Mouse (Mus musculus): ENCODE results near the gene Plk5.

The Plk5 gene

DNA sequence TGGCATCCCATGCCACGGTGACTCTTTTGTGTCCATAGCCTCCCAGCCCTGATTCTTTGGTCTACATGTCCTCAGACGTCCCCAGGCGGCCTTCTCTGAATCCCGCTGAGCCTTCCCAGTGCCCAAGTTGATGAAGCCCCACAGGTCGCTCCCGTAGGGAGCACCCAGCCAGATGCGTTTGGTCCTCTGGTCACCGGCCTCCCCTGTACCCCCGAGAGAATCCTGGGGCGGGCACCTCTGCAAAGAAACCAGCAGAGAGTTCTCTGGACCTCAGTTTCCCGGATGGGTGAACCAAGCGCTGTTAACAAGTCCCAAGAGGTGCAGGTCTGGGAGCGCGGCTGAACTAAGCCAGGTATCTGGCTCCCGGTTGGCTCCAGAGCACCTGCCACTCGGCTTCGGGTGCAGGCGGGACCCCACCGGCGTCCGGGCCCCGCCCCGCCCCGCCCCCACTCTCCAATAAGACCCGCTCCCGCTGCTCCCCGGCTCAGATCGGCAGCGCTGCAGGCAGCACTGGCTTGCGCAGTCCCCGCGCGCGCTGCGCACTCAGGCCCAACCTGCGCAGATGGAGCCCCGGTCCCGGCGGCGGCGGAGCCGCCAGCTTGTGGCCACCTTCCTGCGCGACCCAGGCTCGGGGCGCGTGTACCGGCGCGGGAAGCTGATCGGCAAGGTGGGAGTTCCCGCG, at the start of gene Plk5:
Gene Plk5, plus strand, starts transcription at position 459 of the 682 bp plus-strand sequence.
- no peak for DNase-seq

DNA sequence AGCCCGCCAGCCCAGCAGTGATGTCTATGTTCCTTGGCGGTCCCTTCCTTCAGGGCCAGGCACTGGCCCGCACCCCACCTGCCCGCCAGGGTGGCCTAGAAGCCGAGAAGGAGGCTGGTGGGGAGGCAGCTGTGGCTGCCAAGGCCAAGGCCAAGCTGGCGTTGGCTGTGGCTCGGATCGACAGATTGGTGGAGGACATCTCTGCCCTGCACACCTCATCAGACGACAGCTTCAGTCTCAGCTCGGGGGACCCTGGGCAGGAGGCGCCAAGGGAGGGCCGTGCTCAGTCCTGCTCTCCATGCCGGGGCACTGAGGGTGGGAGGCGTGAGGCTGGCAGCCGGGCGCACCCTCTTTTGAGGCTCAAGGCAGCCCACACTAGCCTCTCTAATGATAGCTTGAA, 44.7 kb upstream of the Plk5 start:
- no peak for DNase-seq

DNA sequence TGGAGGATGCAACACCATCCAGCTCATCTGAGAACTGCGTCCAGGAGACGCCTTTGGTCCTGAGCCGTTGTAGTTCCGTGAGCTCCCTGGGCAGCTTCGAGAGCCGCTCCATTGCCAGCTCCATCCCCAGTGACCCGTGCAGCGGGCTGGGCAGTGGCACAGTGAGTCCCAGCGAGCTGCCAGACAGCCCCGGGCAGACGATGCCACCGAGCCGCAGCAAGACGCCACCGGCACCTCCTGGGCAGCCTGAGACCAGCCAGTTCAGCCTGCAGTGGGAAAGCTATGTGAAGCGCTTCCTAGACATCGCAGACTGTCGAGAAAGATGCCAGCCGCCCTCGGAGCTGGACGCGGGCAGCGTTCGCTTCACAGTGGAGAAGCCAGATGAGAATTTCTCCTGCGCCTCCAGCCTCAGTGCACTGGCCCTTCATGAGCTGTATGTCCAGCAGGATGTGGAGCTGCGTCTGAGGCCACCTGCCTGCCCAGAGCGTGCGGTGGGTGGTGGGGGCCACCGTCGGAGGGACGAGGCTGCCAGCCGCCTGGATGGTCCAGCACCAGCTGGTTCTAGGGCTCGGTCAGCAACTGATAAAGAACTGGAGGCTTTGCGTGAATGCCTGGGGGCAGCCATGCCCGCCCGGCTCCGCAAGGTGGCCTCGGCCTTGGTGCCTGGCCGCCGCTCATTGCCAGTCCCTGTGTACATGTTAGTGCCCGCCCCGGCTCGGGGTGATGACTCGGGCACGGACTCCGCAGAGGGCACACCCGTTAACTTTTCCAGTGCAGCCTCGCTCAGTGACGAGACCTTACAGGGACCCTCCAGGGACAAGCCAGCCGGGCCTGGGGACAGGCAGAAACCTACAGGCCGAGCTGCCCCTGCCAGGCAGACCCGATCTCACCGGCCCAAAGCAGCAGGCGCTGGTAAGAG, 43.4 kb upstream of the Plk5 start:
- no peak for DNase-seq

DNA sequence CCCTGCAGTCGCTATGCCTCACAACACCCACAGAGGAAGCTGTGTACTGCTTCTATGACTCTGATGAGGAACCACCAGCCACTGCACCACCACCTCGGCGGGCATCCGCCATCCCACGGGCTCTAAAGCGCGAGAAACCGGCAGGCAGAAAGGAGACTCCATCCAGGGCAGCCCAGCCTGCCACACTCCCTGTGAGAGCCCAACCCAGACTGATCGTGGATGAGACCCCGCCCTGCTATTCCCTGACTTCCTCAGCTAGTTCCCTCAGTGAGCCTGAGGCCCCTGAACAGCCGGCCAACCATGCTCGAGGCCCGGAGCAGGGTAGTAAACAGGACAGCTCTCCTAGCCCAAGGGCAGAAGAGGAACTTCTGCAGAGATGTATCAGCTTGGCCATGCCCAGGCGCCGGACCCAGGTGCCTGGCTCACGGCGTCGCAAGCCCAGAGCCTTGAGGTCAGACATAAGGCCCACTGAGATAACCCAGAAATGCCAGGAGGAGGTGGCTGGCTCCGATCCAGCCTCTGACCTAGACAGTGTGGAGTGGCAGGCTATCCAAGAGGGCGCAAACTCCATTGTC, 42.5 kb upstream of the Plk5 start:
- DNase-seq = peak in 1 of 2 experiments; percentile 31

DNA sequence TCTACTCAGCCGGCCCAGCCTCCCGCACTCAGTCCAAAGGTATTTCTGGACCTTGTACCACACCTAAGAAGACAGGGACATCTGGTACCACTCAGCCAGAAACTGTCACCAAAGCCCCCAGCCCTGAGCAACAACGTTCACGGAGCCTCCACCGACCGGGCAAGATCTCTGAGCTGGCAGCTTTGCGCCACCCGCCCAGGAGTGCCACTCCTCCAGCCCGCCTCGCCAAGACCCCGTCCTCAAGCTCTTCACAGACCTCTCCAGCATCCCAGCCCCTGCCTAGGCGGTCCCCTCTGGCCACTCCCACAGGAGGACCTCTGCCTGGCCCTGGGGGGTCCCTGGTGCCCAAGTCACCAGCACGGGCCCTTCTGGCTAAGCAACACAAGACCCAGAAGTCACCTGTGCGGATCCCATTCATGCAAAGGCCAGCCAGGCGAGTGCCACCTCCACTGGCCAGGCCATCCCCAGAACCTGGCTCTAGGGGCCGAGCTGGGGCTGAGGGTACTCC, 41.7 kb upstream of the Plk5 start:
- no peak for DNase-seq

DNA sequence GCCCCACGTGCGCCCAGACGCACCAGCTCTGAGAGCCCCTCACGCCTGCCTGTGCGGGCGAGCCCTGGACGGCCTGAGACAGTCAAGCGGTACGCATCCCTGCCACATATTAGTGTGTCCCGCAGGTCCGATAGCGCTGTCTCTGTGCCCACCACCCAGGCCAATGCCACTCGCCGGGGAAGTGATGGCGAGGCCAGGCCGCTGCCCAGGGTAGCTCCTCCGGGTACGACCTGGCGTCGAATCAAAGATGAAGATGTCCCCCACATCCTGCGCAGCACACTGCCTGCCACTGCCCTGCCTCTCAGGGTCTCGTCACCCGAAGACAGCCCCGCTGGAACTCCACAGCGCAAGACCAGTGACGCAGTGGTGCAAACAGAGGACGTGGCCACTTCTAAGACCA, 40.9 kb upstream of the Plk5 start:
- DNase-seq = no peak

DNA sequence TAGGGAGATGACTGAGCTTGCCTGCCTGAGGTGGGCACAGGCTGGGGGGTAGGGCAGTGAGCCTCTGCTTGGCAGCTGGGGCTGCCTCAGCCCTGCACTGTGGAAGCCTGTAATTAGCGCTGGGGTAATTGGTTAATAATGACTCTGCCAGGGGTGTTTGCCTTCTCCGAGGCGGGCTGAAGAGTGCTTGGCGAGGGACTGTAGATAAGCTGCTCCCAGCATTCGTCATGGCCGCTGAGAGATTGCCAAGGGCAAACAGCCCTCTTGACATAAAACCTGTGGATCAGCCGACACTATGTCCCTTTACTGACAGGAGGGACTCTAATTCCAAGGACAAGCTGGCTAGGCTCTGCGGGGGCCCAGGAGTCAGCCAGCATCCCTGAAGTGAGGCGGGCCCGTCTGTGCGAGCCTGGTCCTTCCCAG, 39.9 kb upstream of the Plk5 start:
- peak; percentile 41 to 60 for DNase-seq

DNA sequence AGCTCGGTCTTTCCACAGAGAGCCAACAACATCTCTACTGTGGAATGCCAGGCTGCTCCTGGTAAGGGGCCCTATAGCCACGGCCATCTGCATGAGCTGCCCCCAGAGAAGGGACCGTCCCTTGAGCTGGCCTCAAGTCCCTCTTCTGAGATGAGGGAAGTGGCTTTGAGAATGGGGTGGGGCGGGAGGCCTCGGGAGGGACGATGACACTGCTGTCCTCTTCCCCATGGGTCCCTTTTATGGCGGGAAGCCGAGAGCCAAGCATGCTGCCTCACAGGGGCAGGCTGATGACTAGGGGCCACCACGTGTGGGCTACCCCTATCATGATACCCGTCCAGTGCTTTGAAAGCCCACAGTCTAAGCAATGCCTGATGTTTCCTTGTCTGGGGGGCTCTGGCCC, 39.2 kb upstream of the Plk5 start:
- no peak for DNase-seq

DNA sequence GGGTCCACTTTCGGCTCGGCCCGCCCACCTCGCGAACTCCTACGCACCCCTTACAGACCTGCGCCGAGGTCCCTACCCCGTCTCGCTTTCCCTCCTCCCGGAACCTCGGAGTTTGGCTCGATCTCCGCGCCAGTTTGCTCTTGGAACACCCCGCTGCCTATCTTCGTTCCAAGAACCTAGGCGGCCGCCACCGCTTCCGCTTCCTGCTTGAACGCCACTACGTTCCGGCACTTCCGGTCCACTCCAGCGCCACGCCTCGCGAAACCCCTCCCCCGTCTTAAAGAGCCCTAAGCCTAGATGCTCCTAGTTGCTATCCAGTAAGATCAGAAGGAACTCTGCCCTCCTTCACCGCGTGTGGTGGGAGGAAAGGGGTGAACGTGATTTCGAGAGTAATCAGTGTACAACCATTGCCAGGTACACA, 35.9 kb upstream of the Plk5 start, which contains the start of gene 2310011J03Rik:
Gene 2310011J03Rik, minus strand, starts transcription at position 198 of the 421 bp plus-strand sequence.
- DNase-seq = peak; percentile 93 to 94

DNA sequence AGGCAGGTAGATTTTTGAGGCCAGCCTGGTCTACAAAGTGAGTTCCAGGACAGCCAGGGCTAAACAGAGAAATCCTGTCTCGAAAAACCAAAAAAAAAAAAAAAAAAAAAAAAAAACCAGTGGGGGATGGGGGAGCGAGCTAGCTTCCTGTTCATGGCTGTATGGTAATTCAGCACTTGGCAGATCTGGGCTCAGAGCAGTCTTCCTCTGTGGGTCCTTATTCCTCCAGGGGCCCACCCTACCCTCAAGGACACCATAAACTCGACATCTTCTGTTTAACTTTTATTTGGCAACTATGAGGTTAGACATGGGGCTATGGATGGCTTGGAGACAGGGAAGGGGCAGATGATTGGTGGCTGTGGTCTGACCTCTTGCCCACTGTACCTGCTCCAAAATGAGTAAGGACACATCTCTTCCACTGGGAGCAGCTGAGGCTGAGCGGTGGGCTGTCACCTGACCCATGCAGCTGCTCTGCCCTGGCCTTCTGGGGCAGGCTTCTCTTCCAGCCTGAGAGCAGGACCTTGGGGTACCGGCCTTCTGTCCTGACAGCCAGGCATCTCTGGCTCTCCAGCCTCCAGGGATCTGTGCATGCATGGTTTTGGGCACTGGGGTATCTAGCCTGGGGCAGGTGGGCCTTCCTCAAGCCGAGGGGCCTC, 35.1 kb upstream of the Plk5 start:
- DNase-seq = no peak

DNA sequence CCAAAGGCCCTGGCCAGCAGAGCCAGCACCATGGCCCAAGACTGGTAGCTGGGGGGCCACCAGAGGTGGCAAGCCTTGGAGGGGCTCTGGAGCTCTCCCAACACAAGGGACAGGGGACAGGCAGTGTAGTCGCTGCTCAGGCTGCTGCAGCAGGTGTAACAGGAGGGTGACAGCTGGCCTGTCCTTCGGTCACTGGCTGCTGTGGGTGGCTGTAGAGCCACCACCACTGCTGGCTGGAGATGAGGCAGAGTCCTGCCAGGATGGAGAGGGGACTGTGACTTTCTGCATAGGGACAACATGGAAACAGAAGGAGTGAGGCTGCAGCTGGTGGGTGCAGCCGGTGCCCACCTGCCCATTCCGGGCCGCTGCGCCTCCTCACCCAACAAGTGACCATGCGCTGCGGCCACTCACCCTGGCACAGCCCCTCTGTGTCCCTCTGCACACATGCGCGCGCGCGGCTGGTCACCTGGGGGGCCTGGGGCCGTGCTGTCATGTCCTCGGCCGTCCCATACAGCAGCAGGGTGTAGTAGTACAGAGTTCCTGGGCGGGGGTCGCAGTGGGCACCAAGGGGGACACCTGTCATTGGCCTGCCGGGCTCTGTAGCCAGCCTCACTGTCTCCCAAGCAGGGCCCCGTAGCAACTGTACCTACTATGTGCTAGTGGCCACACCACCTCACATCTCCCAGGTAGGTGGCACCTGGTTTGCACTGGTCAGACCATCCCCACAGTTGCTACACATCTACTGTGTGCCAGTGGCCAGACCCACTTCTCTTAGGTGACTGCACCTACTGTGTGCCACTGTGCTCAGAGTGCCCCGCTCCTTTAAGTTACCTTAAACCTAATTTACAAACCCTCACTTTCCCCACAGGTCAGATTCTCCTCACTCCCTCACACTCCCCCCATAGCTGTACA, 34.3 kb upstream of the Plk5 start:
- no peak for DNase-seq

DNA sequence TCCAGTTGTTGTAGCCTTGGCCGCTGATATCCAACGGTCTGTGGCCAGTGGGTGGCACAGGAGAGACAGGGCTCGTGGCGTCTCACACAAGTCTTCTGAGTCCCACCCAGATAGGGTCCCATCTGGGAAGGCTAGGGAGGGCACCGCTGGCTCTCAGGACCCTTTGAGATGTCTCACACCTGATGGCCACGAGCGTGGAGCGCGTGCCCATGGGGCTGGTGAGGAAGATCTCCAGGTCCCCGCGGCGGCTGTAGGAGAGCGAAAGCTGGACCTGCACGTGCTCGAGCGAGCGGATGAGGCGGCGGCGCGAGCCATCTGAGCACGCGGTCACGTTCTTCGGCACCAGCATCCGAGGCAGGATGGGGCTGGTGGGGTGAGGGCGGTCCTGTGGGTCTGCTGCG, 33.4 kb upstream of the Plk5 start:
- DNase-seq = peak; percentile 45 to 50

DNA sequence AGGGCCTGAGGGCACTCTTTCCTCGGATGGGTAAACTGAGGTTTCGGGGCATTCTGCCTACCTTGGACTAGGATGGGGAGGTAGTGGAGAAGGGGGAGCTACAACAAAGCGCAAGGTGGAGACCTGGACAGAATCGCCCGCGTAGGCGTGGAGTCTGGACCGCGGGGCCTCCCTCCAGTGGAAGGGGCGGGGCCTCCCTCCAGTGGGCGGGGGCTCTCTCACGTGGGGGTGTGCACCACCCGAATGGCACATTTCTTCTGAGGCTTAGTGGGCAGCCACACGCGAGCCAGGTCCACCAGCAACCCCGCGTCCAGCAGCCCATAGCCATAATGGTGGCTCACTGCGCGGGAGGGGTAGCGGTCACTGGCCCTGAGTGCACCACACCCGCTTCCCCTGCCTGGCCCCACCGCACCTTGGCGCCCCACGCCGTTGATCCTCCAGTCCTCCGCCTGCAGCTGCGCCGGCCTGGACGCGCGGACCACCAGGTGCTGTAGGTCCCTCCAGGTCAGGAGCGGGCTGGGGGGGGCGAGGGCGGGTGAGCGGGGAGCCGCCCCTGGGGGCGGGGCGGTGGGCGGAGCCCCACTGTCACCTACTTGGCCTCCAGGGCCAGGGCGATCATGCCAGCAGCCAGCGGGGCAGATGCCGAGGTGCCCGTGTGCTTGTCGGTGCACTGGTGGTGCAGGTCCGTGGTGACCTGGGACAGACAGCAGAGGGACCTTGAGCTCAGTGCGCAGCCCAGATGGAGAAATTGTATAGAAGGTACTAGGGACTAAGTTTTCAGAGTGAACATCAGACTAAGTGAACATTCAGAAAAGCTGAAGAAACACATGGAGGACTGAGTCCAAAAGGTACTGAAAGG, 32.8 kb upstream of the Plk5 start:
- DNase-seq = peak; percentile 81 to 82

DNA sequence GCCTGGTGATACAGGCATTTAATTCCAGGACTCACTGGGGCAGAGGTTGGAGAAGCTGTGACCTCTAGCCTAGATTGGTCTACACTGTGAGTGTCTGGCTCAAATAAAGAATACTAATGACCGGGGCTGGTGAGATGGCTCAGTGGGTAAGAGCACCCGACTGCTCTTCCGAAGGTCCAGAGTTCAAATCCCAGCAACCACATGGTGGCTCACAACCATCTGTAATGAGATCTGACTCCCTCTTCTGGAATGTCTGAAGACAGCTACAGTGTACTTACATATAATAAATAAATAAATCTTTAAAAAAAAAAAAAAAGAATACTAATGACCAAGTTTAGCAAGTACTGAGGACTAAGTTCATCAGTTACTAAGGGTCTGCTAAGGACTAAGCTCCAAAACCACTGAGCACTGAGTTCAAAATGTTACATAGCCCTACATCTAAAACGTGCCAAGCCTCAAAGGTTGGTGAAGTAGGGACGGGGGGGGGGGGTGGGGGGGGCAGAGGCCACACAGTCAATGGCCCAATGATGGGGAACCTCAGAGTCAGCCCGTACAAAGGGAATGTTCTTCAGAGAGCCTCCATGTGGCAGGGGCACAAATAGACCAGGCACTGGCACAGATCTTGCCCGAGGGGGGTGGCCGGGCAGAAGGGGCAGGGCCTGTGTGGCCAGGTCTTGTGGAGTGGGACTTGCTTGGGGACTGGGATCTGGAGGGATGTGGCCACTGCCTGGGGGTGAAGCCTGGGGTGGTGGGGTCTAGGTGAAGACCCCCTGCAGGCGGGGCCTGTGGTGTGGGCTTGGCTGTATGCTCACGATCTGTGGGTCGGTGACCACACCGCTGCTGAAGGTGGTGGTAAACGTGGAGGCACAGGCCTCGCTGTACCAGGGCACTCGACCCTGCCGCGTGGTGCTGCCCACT, 31.9 kb upstream of the Plk5 start:
- DNase-seq = no peak

DNA sequence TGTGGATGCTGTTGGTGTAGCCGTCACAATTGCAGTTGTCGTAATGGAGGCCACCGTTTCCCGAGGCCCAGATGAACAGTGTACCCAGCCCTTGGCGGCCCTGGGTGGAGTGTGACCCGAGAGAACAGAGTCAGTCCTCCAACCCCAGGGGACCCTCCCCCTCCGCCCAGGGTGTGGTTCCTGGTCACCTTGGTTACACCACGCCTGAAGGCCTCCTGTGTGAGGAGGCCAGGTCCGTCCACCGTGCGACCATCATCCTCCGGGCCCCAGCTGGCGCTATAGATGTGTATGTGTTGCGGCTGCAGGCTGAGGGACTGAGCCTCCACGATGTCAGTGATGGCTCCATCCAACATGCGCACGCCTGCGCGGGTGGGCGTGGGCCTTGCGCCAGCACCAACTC, 31.2 kb upstream of the Plk5 start:
- no peak for DNase-seq

DNA sequence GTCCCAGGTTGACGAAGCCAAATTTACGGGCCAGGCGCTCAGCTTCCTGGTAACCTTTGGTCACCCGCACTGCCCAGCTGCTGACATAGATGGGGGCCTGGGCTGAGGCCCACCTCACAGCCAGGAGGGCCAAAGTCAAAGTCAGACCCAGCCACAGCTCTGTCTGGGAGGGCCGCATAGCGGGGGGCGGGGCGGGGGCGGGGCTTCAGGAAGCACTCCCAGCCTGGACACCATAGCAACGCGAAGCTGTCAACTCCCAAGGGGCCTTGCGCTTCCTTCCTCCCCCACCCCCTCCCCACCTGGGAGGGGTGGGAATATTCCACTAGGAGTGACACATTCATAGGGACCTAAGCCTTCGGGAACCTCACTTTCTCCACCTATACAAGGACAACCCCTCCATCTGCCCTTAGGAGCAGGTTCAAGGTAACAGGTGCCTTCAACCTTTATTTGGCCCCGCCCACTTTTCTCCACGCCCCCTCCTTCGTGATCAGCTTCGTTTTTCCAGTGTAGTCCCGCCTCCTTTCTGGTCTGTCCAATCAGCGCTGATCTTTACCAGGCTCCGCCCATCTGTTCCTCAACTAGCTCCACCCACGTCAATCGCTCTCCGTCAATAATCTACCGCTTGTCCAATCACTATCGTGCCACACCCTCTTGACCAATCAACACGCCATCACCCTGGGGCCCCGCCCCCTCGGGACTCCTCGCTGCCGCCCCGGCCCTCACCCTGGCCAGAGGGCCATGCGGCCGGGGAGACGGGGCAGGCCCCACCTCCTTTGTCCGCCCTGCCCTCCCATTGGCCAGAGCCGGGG, 26.8 kb upstream of the Plk5 start, which contains the start of the genes Pcsk4 and Reep6:
Gene Pcsk4, minus strand, starts transcription at position 226 of the 809 bp plus-strand sequence.
Gene Reep6, plus strand, starts transcription at position 681 of the 809 bp plus-strand sequence.
- DNase-seq = peak; percentile 98 to 99

DNA sequence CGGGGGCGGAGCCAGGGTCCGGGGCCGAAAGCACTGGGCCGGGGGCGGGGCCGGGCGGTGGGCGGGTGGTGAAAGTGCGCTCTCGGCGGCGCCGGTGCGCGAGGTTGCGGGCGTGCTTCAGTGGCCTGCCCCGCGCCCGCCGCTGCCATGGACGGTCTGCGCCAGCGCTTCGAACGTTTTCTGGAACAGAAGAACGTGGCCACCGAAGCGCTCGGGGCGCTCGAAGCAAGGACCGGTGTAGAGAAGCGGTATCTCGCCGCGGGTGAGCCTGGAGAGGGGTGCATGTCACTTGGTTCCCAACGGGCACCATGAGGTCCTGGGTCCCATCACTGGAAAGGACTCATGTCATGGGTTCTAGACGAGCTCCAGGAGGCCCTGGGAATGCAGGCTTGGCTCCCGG, 26.2 kb upstream of the Plk5 start:
- no peak for DNase-seq

DNA sequence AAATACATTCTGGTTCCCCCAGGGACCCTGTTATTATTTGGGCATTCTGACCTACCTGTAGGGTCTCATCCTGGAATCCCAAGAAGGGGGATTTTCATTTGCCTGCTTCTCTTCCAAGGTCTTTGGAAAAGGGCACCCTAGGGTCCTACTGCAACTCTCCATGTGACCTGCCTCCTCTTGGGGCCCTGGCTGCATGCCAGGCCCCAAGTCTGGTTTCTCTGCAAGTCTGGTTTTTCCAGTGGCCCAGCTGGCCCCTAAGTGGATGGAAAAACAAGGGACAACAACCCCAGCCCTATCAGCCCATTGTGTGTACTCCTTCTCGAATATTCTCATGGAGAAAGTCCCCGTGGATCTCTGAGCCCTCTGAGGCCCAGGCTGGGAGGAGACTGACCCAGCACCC, 25.4 kb upstream of the Plk5 start:
- DNase-seq = peak in 1 of 2 experiments; percentile 57

All from lung, postnatal 4 days (tissue).